Mouse (Mus musculus): ENCODE results near the gene Abcg1.

Abcg1 gene

GRCm38 (mm10) chr17:31129452-31129851, 72.0 kb downstream of the Abcg1 start, which contains the start of gene Tff3:
Gene Tff3, minus strand, starts transcription at chr17:31129646.
- peak; percentile 37 for DNase-seq (ENCODE audit: low spot score)

DNA sequence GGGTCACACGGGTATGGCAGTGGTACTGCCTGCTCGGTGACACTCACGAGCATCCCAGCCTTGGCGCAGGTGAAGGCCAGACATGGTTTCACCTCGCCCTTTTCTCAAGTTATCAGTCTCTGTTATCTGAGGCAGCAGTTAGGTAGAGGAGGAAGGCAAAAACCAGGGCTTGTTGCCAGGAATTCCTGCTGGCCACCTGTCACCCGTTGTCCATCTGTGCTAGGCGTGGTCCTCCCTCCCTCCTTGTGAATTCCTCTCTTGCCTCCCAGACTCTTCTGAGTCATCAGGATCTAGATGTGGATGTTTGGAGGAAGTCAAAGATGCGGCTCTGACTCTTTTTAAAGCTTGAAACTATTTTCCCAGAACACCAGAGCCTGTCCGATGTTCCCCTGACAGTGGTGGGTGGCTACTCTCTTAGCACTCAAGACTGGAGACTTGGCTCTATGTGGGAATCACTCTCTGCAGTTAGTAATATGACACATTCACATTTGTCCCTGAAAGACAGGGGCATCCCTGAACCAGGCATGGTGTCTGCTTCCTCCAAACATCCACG, 73.9 kb downstream of the Abcg1 start:
- peak; percentile 30 for DNase-seq (ENCODE audit: low spot score)

DNA sequence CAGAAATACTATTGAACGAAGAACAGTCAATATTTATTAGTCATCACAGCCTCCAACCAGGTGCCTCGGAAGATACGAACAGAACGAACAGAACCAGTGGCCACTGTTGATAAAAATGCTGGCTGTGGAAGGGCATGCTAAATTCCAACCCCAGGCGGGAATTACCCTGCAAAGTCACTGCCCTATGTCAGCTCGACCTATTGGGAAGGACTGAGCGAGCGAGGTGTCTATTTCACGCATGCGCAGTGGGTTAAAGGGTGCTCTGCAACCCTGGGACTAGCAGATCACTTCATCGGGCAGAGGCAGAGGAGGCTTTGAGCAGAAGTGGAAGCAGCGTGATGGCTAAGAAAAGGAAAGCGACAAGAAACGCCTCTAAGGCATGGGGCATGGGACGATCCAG, 76.3 kb downstream of the Abcg1 start:
- DNase-seq (ENCODE audit: low spot score), result no peak

DNA sequence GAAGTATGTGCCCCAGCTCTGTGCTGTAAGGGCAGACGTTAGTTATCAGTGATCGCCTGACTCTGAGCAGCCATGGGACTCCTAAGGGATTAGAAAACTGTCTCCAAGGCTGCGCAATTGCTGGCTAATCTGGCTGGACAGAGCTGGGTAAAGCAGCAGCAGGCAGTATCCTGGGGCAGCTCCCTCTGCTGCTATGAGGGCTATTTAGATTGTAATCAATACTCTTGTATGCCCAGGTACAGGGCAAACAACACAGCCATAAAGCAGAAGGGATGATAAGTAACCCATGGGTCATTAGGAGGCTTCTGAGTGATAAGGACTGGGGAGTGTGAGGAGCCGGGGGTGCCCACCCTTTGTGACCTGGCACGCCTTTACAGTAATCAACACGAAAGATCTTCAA, 77.4 kb downstream of the Abcg1 start:
- DNase-seq (ENCODE audit: low spot score), result no peak

GRCm38 (mm10) chr17:31136291-31136690, 78.8 kb downstream of the Abcg1 start:
- no peak for DNase-seq (ENCODE audit: low spot score)

DNA sequence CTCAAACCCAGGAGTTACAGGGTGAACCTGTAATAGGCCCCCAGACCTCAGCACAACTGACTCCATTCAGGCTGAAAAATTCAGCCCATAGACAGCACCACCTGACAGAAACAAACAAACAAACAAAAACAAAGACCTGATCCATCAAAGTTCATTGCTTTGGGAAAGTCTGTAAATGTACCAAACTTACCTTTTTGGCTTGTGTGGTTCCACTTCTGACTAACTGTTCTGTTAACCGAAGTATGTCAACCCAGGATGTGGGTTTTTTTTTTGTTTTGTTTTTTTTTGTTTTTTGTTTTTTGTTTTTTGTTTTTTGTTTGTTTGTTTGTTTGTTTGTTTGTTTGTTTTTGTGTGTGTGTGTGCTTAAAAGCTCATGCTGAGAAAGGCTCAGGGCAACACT, 79.3 kb downstream of the Abcg1 start:
- no peak for DNase-seq (ENCODE audit: low spot score)

- DNase-seq (ENCODE audit: low spot score), result peak; percentile 87
Measured at GRCm38 (mm10) chr17:31138398-31138797, 80.9 kb downstream of the Abcg1 start.

DNA sequence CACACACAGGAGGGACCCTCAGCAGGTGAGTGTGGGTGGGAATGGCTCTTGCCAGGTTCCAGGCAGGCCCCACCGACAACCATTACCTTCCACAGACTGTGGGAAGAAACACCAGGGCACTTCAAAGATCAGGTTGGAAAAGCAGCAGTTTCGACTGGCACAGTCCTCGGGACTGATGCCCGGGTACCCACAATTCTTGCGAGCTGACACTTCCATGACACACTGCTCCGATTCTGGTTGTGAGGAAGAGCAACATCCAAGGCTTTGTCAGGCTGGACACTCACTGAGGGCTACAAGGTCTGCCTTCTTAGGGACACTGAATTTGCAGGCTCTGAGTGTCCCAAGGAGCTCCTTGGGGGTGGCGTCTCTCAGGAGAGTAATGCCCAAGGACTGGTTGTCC, 84.6 kb downstream of the Abcg1 start:
- DNase-seq (ENCODE audit: low spot score), result no peak

DNA sequence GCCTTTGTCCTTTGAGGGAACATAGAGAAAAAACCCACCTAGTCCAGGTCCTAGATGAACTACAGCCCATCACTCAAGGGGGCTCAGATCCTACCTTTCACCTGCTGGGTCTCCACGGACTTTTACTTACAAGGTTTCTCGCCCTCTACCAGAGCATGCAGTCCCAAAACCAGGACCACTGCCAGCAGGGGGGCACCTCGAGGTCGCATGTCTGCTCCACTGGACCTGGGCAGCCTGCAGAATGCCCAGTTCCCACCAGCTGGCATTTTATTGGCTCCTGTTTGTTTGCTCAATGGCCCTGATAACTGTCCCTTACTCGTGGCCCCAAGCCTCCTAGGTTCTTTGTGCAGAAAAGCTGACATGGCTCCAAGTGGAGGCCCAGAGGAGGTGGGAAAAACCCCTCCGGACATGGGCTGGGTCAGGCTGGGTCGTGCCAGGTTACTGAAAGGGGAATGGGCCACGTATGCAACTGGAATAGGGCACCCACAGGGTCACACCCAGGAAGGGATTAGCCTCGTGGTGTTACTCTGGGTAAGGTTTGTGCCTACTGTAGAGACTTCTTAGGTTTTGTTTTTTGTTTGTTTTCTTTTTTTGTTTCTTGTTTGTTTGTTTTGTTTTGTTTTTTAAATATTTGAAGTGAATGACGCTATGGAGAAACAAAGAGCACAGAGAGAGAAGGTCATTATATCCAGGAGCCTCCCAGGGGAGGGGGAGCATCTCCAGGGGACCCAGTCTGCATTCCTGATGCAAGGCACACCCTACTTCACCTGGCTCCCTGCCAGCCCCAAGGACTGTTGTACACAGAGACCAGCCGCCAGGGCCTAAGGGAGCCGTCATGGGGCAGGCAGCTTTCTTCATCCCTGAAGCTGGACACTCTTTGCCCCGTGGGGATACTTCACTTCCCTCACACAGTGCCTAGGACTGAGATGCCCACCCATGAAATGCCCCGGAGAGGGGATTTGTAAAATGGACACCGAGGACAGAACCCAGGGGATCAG, 86.9 kb downstream of the Abcg1 start, which contains the start of gene Tff2:
Tff2 (minus strand) TSS at position 243 of the 998 bp plus-strand sequence.
- no peak for DNase-seq (ENCODE audit: low spot score)

DNA sequence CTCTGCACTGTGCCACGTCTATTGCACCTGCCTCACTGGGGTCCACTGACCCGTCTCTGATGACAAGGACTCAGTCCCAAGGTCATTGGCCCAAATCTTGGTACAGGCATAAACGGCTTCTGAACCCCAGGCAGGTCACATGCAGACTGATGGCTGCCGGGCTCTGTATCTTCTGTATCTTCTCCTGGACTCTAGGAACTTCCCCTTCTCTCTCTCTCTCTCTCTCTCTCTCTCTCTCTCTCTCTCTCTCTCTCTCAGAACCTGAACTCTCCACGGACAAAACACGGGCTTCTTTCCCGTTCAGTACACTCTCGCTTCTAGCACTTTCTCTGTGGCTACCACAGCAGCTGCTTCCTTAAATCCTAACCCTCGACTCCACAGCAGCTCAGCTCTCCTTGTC, 88.5 kb downstream of the Abcg1 start:
- DNase-seq (ENCODE audit: low spot score), result no peak

DNA sequence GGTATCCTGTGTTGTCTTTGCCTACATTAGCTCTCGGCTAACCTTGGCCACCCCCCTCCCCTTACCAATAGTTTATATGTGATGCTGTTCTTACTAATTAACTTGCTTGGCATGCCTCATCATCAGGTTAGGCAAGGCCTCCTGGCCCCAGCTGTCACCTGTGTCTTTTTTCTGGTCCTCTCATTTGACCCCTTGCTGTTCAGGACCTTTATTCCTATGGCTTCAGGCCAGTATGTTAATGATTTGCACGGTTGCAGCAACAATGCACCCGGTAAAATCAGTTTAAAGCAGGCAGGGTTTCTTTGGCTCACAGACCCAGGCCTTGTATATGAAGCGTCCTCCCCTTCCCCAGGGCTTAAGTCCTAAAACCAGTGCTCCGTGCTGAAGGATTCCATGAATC, 95.0 kb downstream of the Abcg1 start:
- no peak for DNase-seq (ENCODE audit: low spot score)

DNA sequence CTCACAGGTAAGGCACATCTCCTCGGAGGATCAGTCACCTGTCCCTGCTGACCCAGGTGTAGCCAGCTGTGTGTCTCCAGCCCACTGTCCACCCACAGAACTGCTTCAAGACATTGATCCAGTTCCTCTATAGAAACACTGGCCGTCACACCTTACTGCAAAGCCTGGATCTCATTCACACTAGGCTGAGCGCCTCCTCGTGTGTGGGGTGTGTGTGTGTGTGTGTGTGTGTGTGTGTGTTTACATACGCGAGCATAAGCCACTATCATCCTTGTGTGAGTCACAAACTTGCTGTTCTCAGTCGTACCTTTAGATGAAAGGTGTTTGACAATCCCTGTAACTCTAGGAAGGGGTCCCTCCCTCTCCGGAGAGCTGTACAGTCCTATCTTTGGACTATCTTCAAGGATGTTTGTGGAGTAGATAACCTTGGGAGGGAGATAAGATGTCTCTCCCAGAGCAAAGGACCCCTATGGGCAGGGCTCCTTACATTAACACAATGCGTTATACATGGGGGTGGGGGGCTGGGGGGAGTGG, 95.6 kb downstream of the Abcg1 start:
- no peak for DNase-seq (ENCODE audit: low spot score)

- DNase-seq (ENCODE audit: low spot score), result no peak
Measured at GRCm38 (mm10) chr17:31153785-31154184, 96.3 kb downstream of the Abcg1 start.

DNA sequence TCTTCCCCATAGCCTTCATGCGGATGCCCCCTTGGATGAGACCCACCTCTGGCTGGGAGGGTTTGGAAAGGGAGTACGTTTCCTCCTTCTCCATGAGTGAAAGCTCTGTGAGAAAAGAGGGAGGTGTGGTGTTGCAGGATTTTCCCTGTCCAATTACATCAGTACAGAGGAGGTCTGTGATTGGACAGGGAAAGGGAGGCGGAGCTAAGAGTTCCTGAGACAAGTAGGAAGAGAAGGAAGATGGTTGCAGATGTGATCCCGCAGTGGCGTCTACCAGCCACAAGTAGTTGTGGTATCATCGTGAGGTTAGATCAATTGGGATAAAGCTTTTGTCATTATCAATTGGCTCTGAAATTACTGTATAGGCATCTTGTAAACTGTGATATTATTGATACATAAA, 100.4 kb downstream of the Abcg1 start:
- DNase-seq (ENCODE audit: low spot score), result no peak

GRCm38 (mm10) chr17:31160291-31160690, 102.8 kb downstream of the Abcg1 start:
- no peak for DNase-seq (ENCODE audit: low spot score)

GRCm38 (mm10) chr17:31162607-31163006, 105.1 kb downstream of the Abcg1 start:
- no peak for DNase-seq (ENCODE audit: low spot score)

- DNase-seq (ENCODE audit: low spot score), result no peak
Measured at GRCm38 (mm10) chr17:31163821-31164220, 106.3 kb downstream of the Abcg1 start.

DNA sequence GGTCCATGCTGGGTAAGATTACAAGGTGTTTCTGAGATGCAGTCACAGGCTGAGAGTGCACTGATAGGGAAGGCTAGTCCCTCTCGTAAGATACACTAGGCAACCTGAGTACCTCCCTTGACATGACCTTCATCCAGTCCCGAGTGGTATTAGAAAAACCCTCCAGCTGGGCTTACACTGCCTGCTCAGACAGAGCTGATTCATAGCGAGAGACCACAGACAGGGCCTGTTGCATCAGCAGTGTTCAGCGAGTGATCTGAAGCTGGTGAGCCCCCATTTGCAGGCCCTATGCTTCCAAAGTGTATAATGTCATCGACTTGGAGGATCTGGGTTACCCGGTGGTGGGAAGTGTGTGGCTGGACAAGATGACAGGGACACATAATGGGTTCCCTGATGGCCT, 107.7 kb downstream of the Abcg1 start, which contains the start of gene Tff1:
Tff1 (minus strand) TSS at position 151 of the 400 bp plus-strand sequence.
- no peak for DNase-seq (ENCODE audit: low spot score)

Data from retina, embryonic 14.5 days (tissue).